Mouse (Mus musculus) forebrain, embryonic 10.5 days (tissue): ENCODE results near the gene Ankrd55. TPM values are rescaled to one million over a fixed set of nuclear protein-coding genes. Genes with fewer than 3 reads are reported as not detected.

Experiments used
- DNase-seq: peaks from one replicate; pipeline ENCODE4 v3.0.0-alpha.2; 2017; ENCODE audit warnings: low spot score; ENCODE audit errors: extremely low spot score
- H3K27ac ChIP-seq: fragments of 300-500 bp; sonication (generic); 2 replicates; pipeline ENCODE4 v1.5.1; 2016; ENCODE audit warnings: mild to moderate bottlenecking
- H3K27me3 ChIP-seq: fragments of 300-500 bp; sonication (generic); 2 replicates; pipeline ENCODE4 v1.6.1; 2016; ENCODE audit warnings: mild to moderate bottlenecking; ENCODE audit not compliant: poor library complexity, severe bottlenecking
- H3K36me3 ChIP-seq: fragments of 300-500 bp; sonication (generic); replicated peaks from 2 replicates; pipeline ENCODE4 v1.6.1; 2016; ENCODE audit warnings: mild to moderate bottlenecking, moderate library complexity
- H3K4me1 ChIP-seq: fragments of 300-500 bp; sonication (generic); 2 replicates; pipeline ENCODE4 v1.6.1; 2016
- H3K4me3 ChIP-seq: fragments of 300-500 bp; sonication (generic); 2 replicates; pipeline ENCODE4 v1.5.1; 2016; ENCODE audit warnings: mild to moderate bottlenecking, moderate library complexity
- H3K9me3 ChIP-seq: fragments of 300-500 bp; sonication (generic); 2 replicates; pipeline ENCODE4 v1.6.1; 2016; ENCODE audit warnings: mild to moderate bottlenecking, moderate library complexity
- WGBS: fragments of 180-500 bp; shearing (Covaris S2); methylation state at CpG from one replicate; pipeline ENCODE4 v1.1.7; 2016; 5-methylcytosine and 5-hydroxymethylcytosine counted together
- polyA plus RNA-seq: library from polyadenylated mRNA; unstranded; fragments of >200 nt; fragmentation: Nextera tagmentation; extraction: Ambion mirVana; gene quantifications from 2 replicates; pipeline ENCODE4 v1.2.1, GENCODE M21; 2016

Gene Ankrd55
- polyA plus RNA-seq, 1 experiment from 2014 or later = 0.60 TPM

GRCm38 (mm10) chr13:112348896-112349484 is 60.7 kb downstream of the Ankrd55 start:
- H3K4me1 ChIP-seq = peaks cover 27% of the 10 kb centered on the region
- DNase-seq = no peak

GRCm38 (mm10) chr13:112349500-112349899 is 61.2 kb downstream of the Ankrd55 start:
- Histone ChIP-seq H3K4me3 (no peak overlapping the region), H3K36me3 (no peaks in the 10 kb centered on the region), H3K4me1 (peaks cover 32% of the 10 kb centered on the region), H3K27ac (no peak overlapping the region), H3K9me3 (0 out of 2 replicates have a peak, but pooled peaks cover 3% of the 10 kb centered on the region), H3K27me3 (no peaks in the 10 kb centered on the region)
- 94% methylated on average over 7 of the region's 7 CpGs for WGBS
- no peak for DNase-seq

More at GRCm38 (mm10) chr13:112348896-112349484, 60.7 kb downstream of the Ankrd55 start:
- H3K27me3 ChIP-seq = no peaks in the 10 kb centered on the region
- H3K4me3 ChIP-seq = no peak overlapping the region
- WGBS = 93% methylated on average over 14 of the region's 14 CpGs
- H3K36me3 ChIP-seq = no peaks in the 10 kb centered on the region
- H3K27ac ChIP-seq = no peak overlapping the region
- 0 out of 2 replicates have a peak, but pooled peaks cover 3% of the 10 kb centered on the region for H3K9me3 ChIP-seq

GRCm38 (mm10) chr13:112351943-112352342 is 63.7 kb downstream of the Ankrd55 start:
- peaks cover 26% of the 10 kb centered on the region for H3K4me1 ChIP-seq
- H3K9me3 ChIP-seq = 0 out of 2 replicates have a peak, but pooled peaks cover 3% of the 10 kb centered on the region
- no peak for DNase-seq
- no peak overlapping the region for H3K27ac ChIP-seq
- WGBS = 87% methylated on average over 8 of the region's 8 CpGs
- H3K27me3 ChIP-seq = no peaks in the 10 kb centered on the region
- no peak overlapping the region for H3K4me3 ChIP-seq
- no peaks in the 10 kb centered on the region for H3K36me3 ChIP-seq

GRCm38 (mm10) chr13:112354109-112354867 is 66.0 kb downstream of the Ankrd55 start:
- DNase-seq = no peak
- 29% methylated on average over 6 of the region's 6 CpGs for WGBS

GRCm38 (mm10) chr13:112354958-112355357 is 66.7 kb downstream of the Ankrd55 start:
- no peak for DNase-seq
- no peaks in the 10 kb centered on the region for H3K36me3 ChIP-seq
- H3K9me3 ChIP-seq = 0 out of 2 replicates have a peak, but pooled peaks cover 2% of the 10 kb centered on the region
- H3K4me3 ChIP-seq = no peak overlapping the region
- H3K4me1 ChIP-seq = peaks cover 22% of the 10 kb centered on the region
- no peaks in the 10 kb centered on the region for H3K27me3 ChIP-seq
- peak overlapping the region; percentile 79 for H3K27ac ChIP-seq
- WGBS = 78% methylated on average over 10 of the region's 10 CpGs

More at GRCm38 (mm10) chr13:112354109-112354867, 66.0 kb downstream of the Ankrd55 start:
- no peak overlapping the region; the same call in 1 of the 2 replicates for H3K4me3 ChIP-seq
- peaks cover 21% of the 10 kb centered on the region for H3K4me1 ChIP-seq
- no peaks in the 10 kb centered on the region for H3K27me3 ChIP-seq
- 0 out of 2 replicates have a peak, but pooled peaks cover 3% of the 10 kb centered on the region for H3K9me3 ChIP-seq
- H3K27ac ChIP-seq = peak overlapping the region; percentile 79
- H3K36me3 ChIP-seq = no peaks in the 10 kb centered on the region

GRCm38 (mm10) chr13:112355794-112356486 is 67.7 kb downstream of the Ankrd55 start:
- WGBS = 96% methylated on average over 20 of the region's 20 CpGs
- Histone ChIP-seq H3K27me3 (no peaks in the 10 kb centered on the region), H3K36me3 (no peaks in the 10 kb centered on the region)

GRCm38 (mm10) chr13:112361575-112361974 is 73.3 kb downstream of the Ankrd55 start:
- no peaks in the 10 kb centered on the region for H3K36me3 ChIP-seq
- no peak for DNase-seq
- no peaks in the 10 kb centered on the region for H3K27me3 ChIP-seq
- no peak overlapping the region for H3K27ac ChIP-seq
- H3K9me3 ChIP-seq = no peaks in the 10 kb centered on the region
- 92% methylated on average over 4 of the region's 4 CpGs for WGBS
- H3K4me3 ChIP-seq = no peak overlapping the region
- peaks cover 8% of the 10 kb centered on the region for H3K4me1 ChIP-seq

More at GRCm38 (mm10) chr13:112355794-112356486, 67.7 kb downstream of the Ankrd55 start:
- Histone ChIP-seq H3K4me1 (peaks cover 29% of the 10 kb centered on the region), H3K4me3 (no peak overlapping the region), H3K9me3 (no peaks in the 10 kb centered on the region), H3K27ac (no peak overlapping the region)
- DNase-seq = no peak

GRCm38 (mm10) chr13:112363218-112363617 is 75.0 kb downstream of the Ankrd55 start:
- H3K9me3 ChIP-seq = no peaks in the 10 kb centered on the region
- H3K27me3 ChIP-seq = no peaks in the 10 kb centered on the region
- H3K4me1 ChIP-seq = peaks cover 8% of the 10 kb centered on the region
- 91% methylated on average over 10 of the region's 10 CpGs for WGBS
- H3K36me3 ChIP-seq = no peaks in the 10 kb centered on the region
- DNase-seq = no peak
- no peak overlapping the region for H3K4me3 ChIP-seq
- peak overlapping the region; percentile 58; the same call in 1 of the 2 replicates for H3K27ac ChIP-seq

GRCm38 (mm10) chr13:112363746-112364145 is 75.5 kb downstream of the Ankrd55 start:
- WGBS = 92% methylated on average over 3 of the region's 3 CpGs
- Histone ChIP-seq H3K27me3 (no peaks in the 10 kb centered on the region), H3K9me3 (no peaks in the 10 kb centered on the region), H3K36me3 (no peaks in the 10 kb centered on the region), H3K4me1 (peaks cover 8% of the 10 kb centered on the region), H3K4me3 (no peak overlapping the region), H3K27ac (no peak overlapping the region)
- DNase-seq = no peak

GRCm38 (mm10) chr13:112364698-112365097 is 76.4 kb downstream of the Ankrd55 start:
- H3K27ac ChIP-seq = no peak overlapping the region
- H3K27me3 ChIP-seq = no peaks in the 10 kb centered on the region
- peaks cover 8% of the 10 kb centered on the region for H3K4me1 ChIP-seq
- DNase-seq = no peak
- H3K4me3 ChIP-seq = no peak overlapping the region
- WGBS = 98% methylated on average over 5 of the region's 5 CpGs
- no peaks in the 10 kb centered on the region for H3K36me3 ChIP-seq
- H3K9me3 ChIP-seq = no peaks in the 10 kb centered on the region

- 87% methylated on average over 5 of the region's 5 CpGs for WGBS
- no peaks in the 10 kb centered on the region for H3K9me3 ChIP-seq
Measured at GRCm38 (mm10) chr13:112365303-112365702, 77.1 kb downstream of the Ankrd55 start.

GRCm38 (mm10) chr13:112365762-112366161 is 77.5 kb downstream of the Ankrd55 start:
- WGBS = 69% methylated on average over 4 of the region's 4 CpGs
- Histone ChIP-seq H3K4me1 (no peaks in the 10 kb centered on the region; the same call in 1 of the 2 replicates), H3K9me3 (no peaks in the 10 kb centered on the region), H3K36me3 (no peaks in the 10 kb centered on the region), H3K27ac (no peak overlapping the region), H3K27me3 (no peaks in the 10 kb centered on the region), H3K4me3 (no peak overlapping the region)
- DNase-seq = no peak

More at GRCm38 (mm10) chr13:112365303-112365702, 77.1 kb downstream of the Ankrd55 start:
- Histone ChIP-seq H3K27ac (no peak overlapping the region), H3K36me3 (no peaks in the 10 kb centered on the region), H3K27me3 (no peaks in the 10 kb centered on the region), H3K4me1 (peaks cover 4% of the 10 kb centered on the region), H3K4me3 (no peak overlapping the region)
- no peak for DNase-seq
